Mouse (Mus musculus) heart, postnatal 0 days (tissue): ENCODE results near the gene Mbnl2. TPM values are rescaled to one million over a fixed set of nuclear protein-coding genes. Genes with fewer than 3 reads are reported as not detected.

Source experiments
- ATAC-seq: fragments of 200-750 bp; cut with Nextera tagmentation; 2 replicates; pipeline ENCODE4 v1.8.0; 2017; ENCODE audit warnings: low read depth, moderate number of reproducible peaks, moderate library complexity; ENCODE audit not compliant: insufficient read depth
- DNase-seq: peaks from one replicate; pipeline ENCODE4 v3.0.0-alpha.2; 2016; ENCODE audit warnings: low spot score
- H3K27ac ChIP-seq: fragments of 300-500 bp; sonication (generic); 2 replicates; pipeline ENCODE4 v1.5.1; 2014; ENCODE audit warnings: low read depth, mild to moderate bottlenecking
- H3K27me3 ChIP-seq: fragments of 300-500 bp; sonication (generic); 2 replicates; pipeline ENCODE4 v1.6.1; 2014; ENCODE audit warnings: low read length, mixed read lengths; ENCODE audit not compliant: control insufficient read depth, insufficient read depth
- H3K36me3 ChIP-seq: fragments of 300-500 bp; sonication (generic); replicated peaks from 2 replicates; pipeline ENCODE4 v1.6.1; 2014; ENCODE audit warnings: low read length, mixed read lengths; ENCODE audit not compliant: control insufficient read depth, insufficient read depth
- H3K4me1 ChIP-seq: fragments of 300-500 bp; sonication (generic); 2 replicates; pipeline ENCODE4 v1.6.1; 2014; ENCODE audit warnings: antibody characterized with exemption; ENCODE audit not compliant: control insufficient read depth, insufficient read depth
- H3K4me2 ChIP-seq: fragments of 300-500 bp; sonication (generic); 2 replicates; pipeline ENCODE4 v1.6.1; 2014; ENCODE audit warnings: low read depth, mild to moderate bottlenecking, low read length, moderate library complexity
- H3K4me3 ChIP-seq: fragments of 300-500 bp; sonication (generic); 2 replicates; pipeline ENCODE4 v1.5.1; 2014; ENCODE audit warnings: low read depth, low read length
- H3K9ac ChIP-seq: fragments of 300-500 bp; sonication (generic); replicated peaks from 2 replicates; pipeline ENCODE4 v1.6.1; 2014; ENCODE audit warnings: low read depth, low read length, mixed read lengths
- H3K9me3 ChIP-seq: fragments of 300-500 bp; sonication (generic); replicated peaks from 2 replicates; pipeline ENCODE4 v1.6.1; 2016; ENCODE audit warnings: low read length; ENCODE audit not compliant: control insufficient read depth
- CTCF ChIP-seq: IDR thresholded peaks from 2 replicates; pipeline ENCODE4 v1.5.1; 2016; ENCODE audit warnings: antibody characterized with exemption, control low read depth, low read depth
- EP300 ChIP-seq: IDR thresholded peaks from 2 replicates; pipeline ENCODE4 v1.6.1; 2016; ENCODE audit warnings: antibody characterized with exemption, low read depth
- WGBS: fragments of 180-500 bp; shearing (Covaris S2); extraction: QIAGEN DNeasy Blood & Tissue Kit; methylation state at CpG from one replicate; pipeline ENCODE4 v1.1.7; 2014; 5-methylcytosine and 5-hydroxymethylcytosine counted together
- polyA plus RNA-seq: library from polyadenylated mRNA; unstranded; fragments of >200 nt; fragmentation: Nextera tagmentation; extraction: Ambion mirVana; gene quantifications from 2 replicates; pipeline ENCODE4 v1.2.1, GENCODE M21; 2015
- total RNA-seq: library from RNA; depleted of rRNA; stranded (reverse); fragments of >200 nt; gene quantifications from 2 replicates; pipeline ENCODE4 v1.2.3, GENCODE M21; 2014; ENCODE audit warnings: low replicate concordance

Gene Mbnl2
- total and polyA plus RNA-seq, 2 experiments from 2014 or later, result 137 to 288 TPM

- 0 out of 2 replicates have a peak, but pooled peaks cover 4% of the 10 kb centered on the region for H3K4me1 ChIP-seq
- TF ChIP-seq EP300 (no peak), CTCF (no peak)
- ATAC-seq (no peak), DNase-seq (no peak)
- no peak overlapping the region for H3K27ac ChIP-seq
- 80% methylated on average over 9 of the region's 9 CpGs for WGBS
- H3K9ac ChIP-seq, result no peak overlapping the region
- no peak overlapping the region for H3K4me3 ChIP-seq
- no peaks in the 10 kb centered on the region for H3K27me3 ChIP-seq
- no peaks in the 10 kb centered on the region for H3K9me3 ChIP-seq
- no peak overlapping the region for H3K4me2 ChIP-seq
- H3K36me3 ChIP-seq, result peaks cover 81% of the 10 kb centered on the region
Observed at GRCm38 (mm10) chr14:120402715-120403114, 127.2 kb downstream of the Mbnl2 start.

GRCm38 (mm10) chr14:120404364-120404763 lies 128.9 kb downstream of the Mbnl2 start:
- Histone ChIP-seq H3K9ac (no peak overlapping the region), H3K4me2 (no peak overlapping the region), H3K27me3 (no peaks in the 10 kb centered on the region), H3K36me3 (peaks cover 90% of the 10 kb centered on the region), H3K27ac (no peak overlapping the region), H3K9me3 (no peaks in the 10 kb centered on the region), H3K4me1 (0 out of 2 replicates have a peak, but pooled peaks cover 4% of the 10 kb centered on the region), H3K4me3 (no peak overlapping the region)
- DNase-seq, result no peak
- ATAC-seq, result no peak
- WGBS, result 92% methylated on average over 7 of the region's 7 CpGs
- TF ChIP-seq CTCF, result no peak
- TF ChIP-seq EP300, result no peak

DNA sequence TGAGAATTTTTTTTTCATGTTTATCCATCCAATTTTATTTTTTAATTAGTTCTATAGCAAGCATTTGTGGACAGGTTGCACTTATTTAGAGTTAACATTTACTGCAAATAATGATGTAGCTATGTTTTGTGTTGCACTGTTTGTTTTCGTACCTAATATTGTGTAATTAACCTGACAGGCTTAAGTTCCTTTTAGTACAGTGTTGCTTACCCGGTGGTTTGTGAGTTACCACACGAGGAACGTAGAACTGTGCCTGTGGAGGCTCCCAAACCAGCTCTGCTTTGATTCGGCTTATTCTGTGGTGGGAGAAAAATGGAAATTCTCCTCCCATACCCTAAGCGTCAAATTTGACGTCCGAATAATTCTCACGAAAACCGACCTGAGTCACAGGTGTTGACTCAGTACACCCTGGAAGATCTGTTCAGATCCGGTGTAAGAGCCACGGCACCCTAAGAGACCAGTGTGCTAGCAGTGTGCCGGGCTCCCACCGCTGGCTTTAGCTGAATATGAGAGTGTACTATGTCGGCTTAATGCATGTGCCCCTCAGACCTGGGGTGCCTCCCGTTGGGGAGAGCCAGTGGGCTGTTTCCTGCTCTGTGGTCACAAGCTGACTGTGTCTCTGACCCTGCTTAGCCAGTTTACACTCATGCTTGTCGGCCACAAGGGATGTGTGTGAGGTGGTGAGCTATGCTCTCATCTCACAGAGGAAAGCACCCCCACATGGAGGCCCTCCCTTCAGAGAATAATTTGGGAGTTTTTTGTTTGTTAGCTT lies 129.5 kb downstream of the Mbnl2 start:
- TF ChIP-seq CTCF (no peak), EP300 (no peak)
- Histone ChIP-seq H3K4me3 (no peak overlapping the region), H3K9ac (no peak overlapping the region), H3K4me1 (0 out of 2 replicates have a peak, but pooled peaks cover 4% of the 10 kb centered on the region), H3K9me3 (no peaks in the 10 kb centered on the region), H3K27me3 (no peaks in the 10 kb centered on the region), H3K36me3 (peaks cover 89% of the 10 kb centered on the region), H3K27ac (no peak overlapping the region), H3K4me2 (no peak overlapping the region)
- DNase-seq, result no peak
- no peak for ATAC-seq
- 77% methylated on average over 17 of the region's 17 CpGs for WGBS

- no peak overlapping the region for H3K9ac ChIP-seq
- 0 out of 2 replicates have a peak, but pooled peaks cover 4% of the 10 kb centered on the region for H3K4me1 ChIP-seq
- no peak overlapping the region for H3K4me3 ChIP-seq
- peak overlapping the region; percentile 9; the same call in 1 of the 2 replicates for H3K27ac ChIP-seq
- H3K27me3 ChIP-seq, result no peaks in the 10 kb centered on the region
- H3K9me3 ChIP-seq, result no peaks in the 10 kb centered on the region
- TF ChIP-seq CTCF (no peak), EP300 (no peak)
- H3K36me3 ChIP-seq, result peaks cover 90% of the 10 kb centered on the region
- 74% methylated on average over 3 of the region's 3 CpGs for WGBS
- H3K4me2 ChIP-seq, result no peak overlapping the region
- ATAC-seq, result no peak
- DNase-seq, result no peak
Observed at GRCm38 (mm10) chr14:120405597-120405996, 130.1 kb downstream of the Mbnl2 start.

DNA sequence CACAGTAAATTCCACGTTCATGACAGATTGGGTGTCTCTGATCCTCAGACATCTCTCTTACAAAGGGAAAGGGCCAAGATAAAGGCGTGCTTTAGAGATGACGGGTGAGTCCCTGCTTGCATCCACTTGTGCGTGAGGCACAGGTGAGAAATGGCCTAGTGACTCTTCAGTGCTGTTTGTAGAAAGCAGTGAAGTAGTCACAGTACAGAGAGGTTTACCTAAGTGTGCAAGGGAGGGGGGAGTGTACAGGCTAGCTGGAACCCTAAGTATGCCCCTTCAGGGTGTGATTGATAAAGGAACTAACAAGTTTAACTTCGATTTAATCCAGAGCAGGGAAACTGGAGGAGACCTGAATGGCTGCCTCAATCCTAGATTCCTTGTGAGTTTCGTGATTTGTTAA lies 130.8 kb downstream of the Mbnl2 start:
- Histone ChIP-seq H3K27ac (no peak overlapping the region), H3K4me2 (no peak overlapping the region), H3K9ac (no peak overlapping the region), H3K9me3 (no peaks in the 10 kb centered on the region), H3K36me3 (peaks cover 91% of the 10 kb centered on the region), H3K4me1 (0 out of 2 replicates have a peak, but pooled peaks cover 4% of the 10 kb centered on the region), H3K4me3 (no peak overlapping the region), H3K27me3 (no peaks in the 10 kb centered on the region)
- DNase-seq, result no peak
- no peak for ATAC-seq
- 67% methylated on average over 6 of the region's 6 CpGs for WGBS
- TF ChIP-seq CTCF (no peak), EP300 (no peak)
